ENCODE assay signal across 12 mouse cellular contexts in the genomic region with DNA sequence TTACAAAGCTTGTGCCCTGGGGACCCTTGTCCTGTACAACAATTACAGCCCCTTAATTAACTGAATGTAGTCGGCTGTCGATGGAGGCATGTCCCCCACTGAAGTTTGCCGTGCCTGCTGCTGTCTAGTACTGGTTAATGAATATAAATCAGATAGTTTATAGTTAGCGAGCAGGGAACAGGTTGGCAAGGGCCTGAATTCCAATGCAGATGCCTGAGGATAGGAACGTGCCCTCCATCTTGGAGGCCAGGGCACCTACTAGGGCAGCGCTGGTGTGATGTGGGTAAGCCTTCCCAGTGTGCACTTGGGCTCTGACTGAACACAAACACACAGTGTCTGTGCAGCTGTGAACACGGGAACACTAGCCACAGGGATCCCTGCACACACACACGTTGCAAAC.
"Had no signal": no experiment of that assay in that cellular context is flagged by ENCODE, and none has a peak within 500 bp of the region (broad histone marks: within the 10 kb centered on the region; RNA-seq: fewer than 3 reads in every experiment).

No protein-coding gene starts in this region.

- H3K27ac ChIP-seq: hindbrain, postnatal 0 days; left cerebral cortex, adult 2 months; limb, embryonic 13.5 days; liver, embryonic 14.5 days; midbrain, embryonic 12.5 days; neural tube, embryonic 13.5 days had no signal

- ATAC-seq: hindbrain, postnatal 0 days; midbrain, embryonic 16.5 days had no signal

- H3K9me3 ChIP-seq: limb, embryonic 13.5 days; midbrain, embryonic 12.5 days; neural tube, embryonic 13.5 days had no signal

- H3K36me3 ChIP-seq: limb, embryonic 13.5 days; midbrain, embryonic 12.5 days; neural tube, embryonic 13.5 days had no signal

- H3K9ac ChIP-seq: limb, embryonic 13.5 days; liver, embryonic 14.5 days; midbrain, embryonic 12.5 days; neural tube, embryonic 13.5 days had no signal

- H3K4me2 ChIP-seq: limb, embryonic 13.5 days; midbrain, embryonic 12.5 days; neural tube, embryonic 13.5 days had no signal

- DNase-seq: left cerebral cortex, postnatal 4 days; lung, adult 18-20 months; retina, postnatal 1 day; right cerebral cortex, postnatal 14 days; thymus, postnatal 4 days had no signal

- H3K4me3 ChIP-seq: left cerebral cortex, adult 2 months; limb, embryonic 13.5 days; midbrain, embryonic 12.5 days; neural tube, embryonic 13.5 days had no signal
